Mouse (Mus musculus) heart, embryonic 13.5 days (tissue): ENCODE data around the gene Arhgef25. TPM values are rescaled to one million over a fixed set of nuclear protein-coding genes. Genes with fewer than 3 reads are reported as not detected.
A peak's percentile ranks its signal among the peaks of the same experiment; 100 is the strongest.

Experiments used
- ATAC-seq: fragments of 200-750 bp; cut with Nextera tagmentation; 2 replicates; pipeline ENCODE4 v1.8.0; 2017; ENCODE audit warnings: moderate TSS enrichment; ENCODE audit not compliant: insufficient number of reproducible peaks, low FRiP score, low TSS enrichment; ENCODE audit errors: extremely low read depth
- H3K27ac ChIP-seq: fragments of 300-500 bp; sonication (generic); replicated peaks from 2 replicates; pipeline ENCODE4 v1.5.1; 2015; ENCODE audit warnings: moderate library complexity, mild to moderate bottlenecking, inconsistent platforms
- H3K27me3 ChIP-seq: fragments of 300-500 bp; sonication (generic); replicated peaks from 2 replicates; pipeline ENCODE4 v1.6.1; 2015; ENCODE audit warnings: mild to moderate bottlenecking, inconsistent platforms
- H3K36me3 ChIP-seq: fragments of 300-500 bp; sonication (generic); 2 replicates; pipeline ENCODE4 v1.6.1; 2015; ENCODE audit warnings: mild to moderate bottlenecking, inconsistent platforms
- H3K4me1 ChIP-seq: fragments of 300-500 bp; sonication (generic); 2 replicates; pipeline ENCODE4 v1.6.1; 2015; ENCODE audit warnings: inconsistent platforms
- H3K4me2 ChIP-seq: fragments of 300-500 bp; sonication (generic); 2 replicates; pipeline ENCODE4 v1.6.1; 2015; ENCODE audit warnings: inconsistent platforms, mild to moderate bottlenecking, moderate library complexity
- H3K4me3 ChIP-seq: fragments of 300-500 bp; sonication (generic); 2 replicates; pipeline ENCODE4 v1.5.1; 2015; ENCODE audit warnings: moderate library complexity, mild to moderate bottlenecking, inconsistent platforms
- H3K9ac ChIP-seq: fragments of 300-500 bp; sonication (generic); 2 replicates; pipeline ENCODE4 v1.6.1; 2015; ENCODE audit warnings: inconsistent platforms, mild to moderate bottlenecking, moderate library complexity
- H3K9me3 ChIP-seq: fragments of 300-500 bp; sonication (generic); 2 replicates; pipeline ENCODE4 v1.6.1; 2016; ENCODE audit warnings: inconsistent platforms
- WGBS: fragments of 180-500 bp; shearing (Covaris S2); methylation state at CpG from one replicate; pipeline ENCODE4 v1.1.7; 2015; ENCODE audit warnings: mixed read lengths; 5-methylcytosine and 5-hydroxymethylcytosine counted together
- polyA plus RNA-seq: library from polyadenylated mRNA; unstranded; fragments of >200 nt; fragmentation: Nextera tagmentation; extraction: Ambion mirVana; gene quantifications from 2 replicates; pipeline ENCODE4 v1.2.1, GENCODE M21; 2015

Gene Arhgef25
- polyA plus RNA-seq, 1 experiment from 2014 or later, result 21.4 TPM

- H3K27me3 ChIP-seq, result no peaks in the 10 kb centered on the region
- H3K36me3 ChIP-seq, result peaks cover 87% of the 10 kb centered on the region
- H3K4me1 ChIP-seq, result peaks cover 12% of the 10 kb centered on the region
- no peak overlapping the region for H3K4me3 ChIP-seq
- no peak overlapping the region for H3K9ac ChIP-seq
- peak overlapping the region; percentile 44 for H3K4me2 ChIP-seq
- 73% methylated on average over 5 of the region's 5 CpGs for WGBS
- no peak for ATAC-seq
- H3K9me3 ChIP-seq, result no peaks in the 10 kb centered on the region
- H3K27ac ChIP-seq, result peak overlapping the region; percentile 65
Observed at GRCm38 (mm10) chr10:127204589-127204988, 14.7 kb upstream of the Arhgef25 start.

- no peak overlapping the region for H3K27ac ChIP-seq
- H3K9me3 ChIP-seq, result no peaks in the 10 kb centered on the region
- no peak for ATAC-seq
- 69% methylated on average over 3 of the region's 3 CpGs for WGBS
- 0 out of 2 replicates have a peak, but pooled peaks cover 2% of the 10 kb centered on the region for H3K4me1 ChIP-seq
- H3K27me3 ChIP-seq, result no peaks in the 10 kb centered on the region
- H3K36me3 ChIP-seq, result peaks cover 94% of the 10 kb centered on the region
- no peak overlapping the region for H3K4me3 ChIP-seq
- H3K9ac ChIP-seq, result no peak overlapping the region
- H3K4me2 ChIP-seq, result peak overlapping the region; percentile 31; the same call in 1 of the 2 replicates
Observed at GRCm38 (mm10) chr10:127203106-127203505, 13.2 kb upstream of the Arhgef25 start.

DNA sequence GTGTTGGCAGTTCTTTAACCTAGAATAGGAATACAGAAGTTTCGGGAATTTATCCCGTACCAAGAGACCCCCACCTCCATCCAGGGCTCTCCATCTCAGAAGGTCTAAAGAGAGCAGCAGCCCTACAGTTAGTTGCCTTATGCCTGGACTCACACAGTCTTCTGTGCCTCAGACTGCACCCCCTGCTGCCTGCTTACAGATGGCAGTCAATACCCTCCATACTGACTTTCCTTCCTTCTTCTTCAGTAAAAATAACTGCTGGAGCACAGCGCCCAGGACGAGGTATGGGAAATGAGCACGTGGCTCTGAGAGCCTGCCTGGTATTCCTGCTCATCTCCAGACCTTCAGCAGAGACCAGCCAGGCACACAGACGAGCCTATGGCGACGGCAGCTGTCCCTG lies 10.4 kb upstream of the Arhgef25 start:
- 78% methylated on average over 8 of the region's 8 CpGs for WGBS
- Histone ChIP-seq H3K36me3 (peaks cover 78% of the 10 kb centered on the region), H3K9me3 (no peaks in the 10 kb centered on the region), H3K4me1 (peaks cover 17% of the 10 kb centered on the region), H3K4me3 (no peak overlapping the region), H3K27ac (no peak overlapping the region), H3K9ac (no peak overlapping the region), H3K4me2 (no peak overlapping the region), H3K27me3 (no peaks in the 10 kb centered on the region)
- ATAC-seq, result no peak

GRCm38 (mm10) chr10:127199474-127199873 lies 9.6 kb upstream of the Arhgef25 start:
- no peaks in the 10 kb centered on the region for H3K27me3 ChIP-seq
- WGBS, result 84% methylated on average over 11 of the region's 11 CpGs
- peaks cover 24% of the 10 kb centered on the region for H3K4me1 ChIP-seq

DNA sequence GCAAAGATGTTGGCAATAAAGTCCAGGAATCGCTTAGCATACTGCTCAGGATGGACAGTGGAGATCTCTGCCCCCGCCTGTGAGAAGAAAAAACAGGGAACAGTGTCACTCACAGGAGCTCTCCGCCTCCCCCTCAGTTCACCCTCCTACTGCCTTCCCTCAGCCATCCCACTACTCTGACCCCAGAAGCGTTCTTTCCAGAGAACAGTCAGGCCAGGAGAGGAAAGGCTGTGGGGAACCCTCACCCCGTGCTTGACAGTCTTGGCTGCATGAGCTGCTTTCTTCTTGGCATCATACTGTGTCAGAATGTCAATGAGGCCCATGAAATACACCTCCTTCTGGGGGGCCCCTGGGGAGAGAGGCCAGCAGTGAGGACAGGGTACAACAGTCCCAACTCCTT lies 9.2 kb upstream of the Arhgef25 start:
- H3K27me3 ChIP-seq, result no peaks in the 10 kb centered on the region
- no peak overlapping the region for H3K4me3 ChIP-seq
- peaks cover 27% of the 10 kb centered on the region for H3K4me1 ChIP-seq
- peaks cover 66% of the 10 kb centered on the region for H3K36me3 ChIP-seq
- ATAC-seq, result no peak
- WGBS, result 63% methylated on average over 5 of the region's 5 CpGs
- no peak overlapping the region for H3K9ac ChIP-seq
- no peak overlapping the region for H3K4me2 ChIP-seq
- no peaks in the 10 kb centered on the region for H3K9me3 ChIP-seq
- H3K27ac ChIP-seq, result no peak overlapping the region

More at GRCm38 (mm10) chr10:127199474-127199873, 9.6 kb upstream of the Arhgef25 start:
- peaks cover 70% of the 10 kb centered on the region for H3K36me3 ChIP-seq
- ATAC-seq, result no peak
- no peak overlapping the region for H3K27ac ChIP-seq
- H3K4me2 ChIP-seq, result no peak overlapping the region
- no peak overlapping the region for H3K9ac ChIP-seq
- H3K9me3 ChIP-seq, result no peaks in the 10 kb centered on the region
- no peak overlapping the region for H3K4me3 ChIP-seq

- Histone ChIP-seq H3K36me3 (peaks cover 62% of the 10 kb centered on the region), H3K4me1 (peaks cover 27% of the 10 kb centered on the region), H3K27me3 (no peaks in the 10 kb centered on the region), H3K9ac (no peak overlapping the region), H3K4me3 (no peak overlapping the region), H3K27ac (no peak overlapping the region), H3K4me2 (no peak overlapping the region), H3K9me3 (no peaks in the 10 kb centered on the region)
- 53% methylated on average over 2 of the region's 2 CpGs for WGBS
- ATAC-seq, result no peak
Observed at GRCm38 (mm10) chr10:127198492-127198891, 8.6 kb upstream of the Arhgef25 start.

GRCm38 (mm10) chr10:127197505-127198110 lies 7.7 kb upstream of the Arhgef25 start:
- H3K27ac ChIP-seq, result peak overlapping the region; percentile 95; the same call in 1 of the 2 replicates
- WGBS, result 77% methylated on average over 11 of the region's 11 CpGs
- ATAC-seq, result no peak
- H3K4me3 ChIP-seq, result no peak overlapping the region
- H3K36me3 ChIP-seq, result peaks cover 62% of the 10 kb centered on the region
- H3K4me2 ChIP-seq, result no peak overlapping the region
- H3K27me3 ChIP-seq, result no peaks in the 10 kb centered on the region
- H3K9me3 ChIP-seq, result no peaks in the 10 kb centered on the region
- H3K9ac ChIP-seq, result no peak overlapping the region
- H3K4me1 ChIP-seq, result peaks cover 33% of the 10 kb centered on the region

GRCm38 (mm10) chr10:127197104-127197503 lies 7.2 kb upstream of the Arhgef25 start:
- peaks cover 61% of the 10 kb centered on the region for H3K36me3 ChIP-seq
- no peak for ATAC-seq
- 87% methylated on average over 8 of the region's 8 CpGs for WGBS
- H3K4me2 ChIP-seq, result no peak overlapping the region
- H3K9ac ChIP-seq, result no peak overlapping the region
- H3K4me1 ChIP-seq, result peaks cover 36% of the 10 kb centered on the region
- H3K4me3 ChIP-seq, result no peak overlapping the region
- no peaks in the 10 kb centered on the region for H3K9me3 ChIP-seq
- H3K27ac ChIP-seq, result peak overlapping the region; percentile 95
- H3K27me3 ChIP-seq, result no peaks in the 10 kb centered on the region

- H3K27me3 ChIP-seq, result no peaks in the 10 kb centered on the region
- peak overlapping the region; percentile 95 for H3K27ac ChIP-seq
- H3K4me3 ChIP-seq, result peak overlapping the region; percentile 96
- peaks cover 42% of the 10 kb centered on the region for H3K4me1 ChIP-seq
- ATAC-seq, result peak; percentile 43; the same call in 1 of the 2 replicates
- peak overlapping the region; percentile 94 for H3K4me2 ChIP-seq
- WGBS, result 3% methylated on average over 5 of the region's 5 CpGs
- peak overlapping the region; percentile 96 for H3K9ac ChIP-seq
- no peaks in the 10 kb centered on the region for H3K9me3 ChIP-seq
- H3K36me3 ChIP-seq, result peaks cover 59% of the 10 kb centered on the region
Observed at GRCm38 (mm10) chr10:127196392-127196791, 6.5 kb upstream of the Arhgef25 start.

DNA sequence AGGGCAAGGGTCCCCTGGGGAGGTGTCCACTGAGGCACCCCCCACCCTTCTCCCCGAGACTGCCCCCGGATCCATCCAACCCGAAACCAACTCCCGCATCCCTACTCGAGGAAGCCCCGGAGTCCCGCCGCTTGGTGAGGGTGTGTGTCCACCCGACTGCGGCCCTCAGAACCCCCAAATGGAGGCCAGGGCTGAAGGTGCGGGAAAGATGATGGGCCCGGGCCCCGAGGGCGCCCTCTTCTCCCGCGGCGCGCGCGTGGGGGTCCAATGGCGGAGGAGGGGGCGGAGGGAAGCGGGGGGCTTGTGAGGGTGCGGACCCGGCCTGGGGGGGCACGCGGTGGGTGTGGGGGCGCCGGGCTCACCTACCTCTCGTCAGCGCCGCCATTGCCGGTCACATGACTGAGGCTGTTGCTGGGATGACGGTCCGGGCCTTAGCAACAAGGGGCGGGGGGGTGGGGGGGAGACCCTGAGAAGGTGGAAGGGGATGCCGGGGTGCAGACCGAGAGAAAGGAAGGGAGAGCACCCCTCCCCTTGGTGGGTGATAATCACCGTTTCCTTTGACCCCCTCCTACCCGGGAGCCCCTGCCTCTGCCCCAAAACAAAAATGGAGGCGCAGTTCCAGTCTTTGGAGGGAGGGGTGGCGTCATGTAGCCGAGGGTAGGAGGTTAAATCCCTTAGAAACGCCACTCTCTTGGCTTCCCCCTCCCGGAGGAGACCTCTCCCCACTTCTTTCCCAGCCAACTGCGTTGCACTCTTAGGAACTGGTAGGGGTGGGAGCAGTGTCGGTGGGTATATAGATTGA lies 5.6 kb upstream of the Arhgef25 start, which contains the start of gene Dtx3:
TSS of gene Dtx3 (minus strand) at position 401 of the 802 bp plus-strand sequence.
- Histone ChIP-seq H3K4me2 (peak within 1 kb of the TSS; percentile 94), H3K27me3 (no peaks in the 10 kb centered on the region), H3K9ac (peak within 1 kb of the TSS; percentile 96), H3K36me3 (peaks cover 60% of the 10 kb centered on the region), H3K4me1 (peaks cover 50% of the 10 kb centered on the region), H3K27ac (peak within 1 kb of the TSS; percentile 95), H3K9me3 (no peaks in the 10 kb centered on the region), H3K4me3 (peak within 1 kb of the TSS; percentile 96)
- ATAC-seq, result 0 out of 2 replicates have a peak, but pooled peaks have one; percentile 22
- WGBS, result under 1% methylated on average over 44 of the region's 47 CpGs

- peak overlapping the region; percentile 95 for H3K27ac ChIP-seq
- H3K27me3 ChIP-seq, result no peaks in the 10 kb centered on the region
- peaks cover 58% of the 10 kb centered on the region for H3K4me1 ChIP-seq
- H3K4me2 ChIP-seq, result peak overlapping the region; percentile 94
- H3K36me3 ChIP-seq, result peaks cover 53% of the 10 kb centered on the region
- WGBS, result 11% methylated on average over 22 of the region's 22 CpGs
- H3K9me3 ChIP-seq, result no peaks in the 10 kb centered on the region
- peak overlapping the region; percentile 96 for H3K4me3 ChIP-seq
- ATAC-seq, result 0 out of 2 replicates have a peak, but pooled peaks have one; percentile 29
- H3K9ac ChIP-seq, result peak overlapping the region; percentile 96
Observed at GRCm38 (mm10) chr10:127194428-127195327, 4.8 kb upstream of the Arhgef25 start.
